Mouse (Mus musculus) intestine, postnatal 0 days (tissue): ENCODE data around the gene Ago3. TPM values are rescaled to one million over a fixed set of nuclear protein-coding genes. Genes with fewer than 3 reads are reported as not detected.

ENCODE experiments used
- ATAC-seq: fragments of 200-750 bp; cut with Nextera tagmentation; 2 replicates; pipeline ENCODE4 v1.8.0; 2017; ENCODE audit warnings: mild to moderate bottlenecking, moderate TSS enrichment, moderate library complexity
- H3K27ac ChIP-seq: fragments of 300-500 bp; sonication (generic); 2 replicates; pipeline ENCODE4 v1.5.1; 2014; ENCODE audit warnings: mild to moderate bottlenecking, low read depth, low read length, moderate library complexity
- H3K27me3 ChIP-seq: fragments of 300-500 bp; sonication (generic); replicated peaks from 2 replicates; pipeline ENCODE4 v1.6.1; 2014; ENCODE audit warnings: low read length, mixed read lengths; ENCODE audit not compliant: control insufficient read depth, insufficient read depth
- H3K36me3 ChIP-seq: fragments of 300-500 bp; sonication (generic); 2 replicates; pipeline ENCODE4 v1.6.1; 2014; ENCODE audit warnings: mild to moderate bottlenecking, moderate library complexity; ENCODE audit not compliant: control insufficient read depth, insufficient read depth
- H3K4me1 ChIP-seq: fragments of 300-500 bp; sonication (generic); replicated peaks from 2 replicates; pipeline ENCODE4 v1.6.1; 2014; ENCODE audit warnings: antibody characterized with exemption, low read length, mixed read lengths; ENCODE audit not compliant: control insufficient read depth, insufficient read depth
- H3K4me2 ChIP-seq: fragments of 300-500 bp; sonication (generic); replicated peaks from 2 replicates; pipeline ENCODE4 v1.6.1; 2014; ENCODE audit warnings: low read depth, mild to moderate bottlenecking, moderate library complexity
- H3K4me3 ChIP-seq: fragments of 300-500 bp; sonication (generic); 2 replicates; pipeline ENCODE4 v1.5.1; 2014; ENCODE audit warnings: low read depth, low read length
- H3K9ac ChIP-seq: fragments of 300-500 bp; sonication (generic); 2 replicates; pipeline ENCODE4 v1.6.1; 2014; ENCODE audit warnings: mild to moderate bottlenecking, low read depth, low read length
- H3K9me3 ChIP-seq: fragments of 300-500 bp; sonication (generic); 2 replicates; pipeline ENCODE4 v1.6.1; 2016; ENCODE audit warnings: mixed run types; ENCODE audit not compliant: control insufficient read depth
- CTCF ChIP-seq: sonication (generic); IDR thresholded peaks from 2 replicates; pipeline ENCODE4 v1.5.1; 2016; ENCODE audit warnings: low read depth, mild to moderate bottlenecking, control low read depth, antibody characterized with exemption, moderate library complexity
- WGBS: fragments of 180-500 bp; shearing (Covaris S2); extraction: QIAGEN DNeasy Blood & Tissue Kit; methylation state at CpG from one replicate; pipeline ENCODE4 v1.1.7; 2014; 5-methylcytosine and 5-hydroxymethylcytosine counted together
- polyA plus RNA-seq: library from polyadenylated mRNA; unstranded; fragments of >200 nt; fragmentation: Nextera tagmentation; extraction: Ambion mirVana; gene quantifications from 2 replicates; pipeline ENCODE4 v1.2.1, GENCODE M21; 2015

Gene Ago3
- polyA plus RNA-seq, 1 experiment from 2014 or later, result 9.3 TPM

GRCm38 (mm10) chr4:126450268-126450667, 20.9 kb upstream of the Ago3 start:
- Histone ChIP-seq H3K9ac (no peak overlapping the region), H3K4me3 (no peak overlapping the region), H3K36me3 (peaks cover 43% of the 10 kb centered on the region), H3K27ac (no peak overlapping the region), H3K27me3 (no peaks in the 10 kb centered on the region), H3K9me3 (no peaks in the 10 kb centered on the region), H3K4me2 (no peak overlapping the region), H3K4me1 (no peaks in the 10 kb centered on the region)
- TF ChIP-seq CTCF, result no peak
- ATAC-seq, result no peak
- WGBS, result 97% methylated on average over 1 of the region's 1 CpGs

- 83% methylated on average over 7 of the region's 7 CpGs for WGBS
- no peak overlapping the region for H3K4me2 ChIP-seq
- no peak overlapping the region for H3K9ac ChIP-seq
- no peak for TF ChIP-seq CTCF
- no peak overlapping the region for H3K27ac ChIP-seq
- H3K4me1 ChIP-seq, result no peaks in the 10 kb centered on the region
- H3K9me3 ChIP-seq, result no peaks in the 10 kb centered on the region
- no peaks in the 10 kb centered on the region for H3K27me3 ChIP-seq
- no peak for ATAC-seq
- peaks cover 41% of the 10 kb centered on the region for H3K36me3 ChIP-seq
- no peak overlapping the region for H3K4me3 ChIP-seq
These were observed 17.8 kb upstream of the Ago3 start for GRCm38 (mm10) chr4:126447126-126447525.

- Histone ChIP-seq H3K27ac (no peak overlapping the region), H3K27me3 (no peaks in the 10 kb centered on the region), H3K4me1 (no peaks in the 10 kb centered on the region), H3K36me3 (peaks cover 59% of the 10 kb centered on the region), H3K9me3 (no peaks in the 10 kb centered on the region), H3K4me3 (no peak overlapping the region), H3K9ac (no peak overlapping the region), H3K4me2 (no peak overlapping the region)
- no peak for TF ChIP-seq CTCF
- 85% methylated on average over 3 of the region's 3 CpGs for WGBS
- no peak for ATAC-seq
These were observed 15.2 kb upstream of the Ago3 start for GRCm38 (mm10) chr4:126444528-126444927.

- Histone ChIP-seq H3K4me3 (no peak overlapping the region), H3K36me3 (peaks cover 48% of the 10 kb centered on the region), H3K4me1 (no peaks in the 10 kb centered on the region), H3K27me3 (no peaks in the 10 kb centered on the region), H3K4me2 (no peak overlapping the region), H3K9me3 (no peaks in the 10 kb centered on the region), H3K27ac (no peak overlapping the region), H3K9ac (no peak overlapping the region)
- no peak for TF ChIP-seq CTCF
- 86% methylated on average over 5 of the region's 5 CpGs for WGBS
- ATAC-seq, result no peak
These were observed 8.9 kb upstream of the Ago3 start for GRCm38 (mm10) chr4:126438261-126438660.

- Histone ChIP-seq H3K27me3 (no peaks in the 10 kb centered on the region), H3K4me1 (no peaks in the 10 kb centered on the region), H3K27ac (no peak overlapping the region), H3K4me2 (no peak overlapping the region), H3K4me3 (no peak overlapping the region), H3K36me3 (peaks cover 31% of the 10 kb centered on the region), H3K9ac (no peak overlapping the region), H3K9me3 (no peaks in the 10 kb centered on the region)
- TF ChIP-seq CTCF, result no peak
- ATAC-seq, result no peak
- WGBS, result 45% methylated on average over 2 of the region's 2 CpGs
These were observed 6.9 kb upstream of the Ago3 start for GRCm38 (mm10) chr4:126436268-126436667.

- Histone ChIP-seq H3K36me3 (peaks cover 10% of the 10 kb centered on the region), H3K27me3 (no peaks in the 10 kb centered on the region), H3K4me1 (no peaks in the 10 kb centered on the region), H3K9me3 (no peaks in the 10 kb centered on the region), H3K27ac (no peak overlapping the region), H3K9ac (no peak overlapping the region), H3K4me3 (no peak overlapping the region), H3K4me2 (no peak overlapping the region)
- no peak for ATAC-seq
- TF ChIP-seq CTCF, result no peak
- WGBS, result 89% methylated on average over 2 of the region's 2 CpGs
These were observed 4.7 kb upstream of the Ago3 start for GRCm38 (mm10) chr4:126434094-126434493.

GRCm38 (mm10) chr4:126433175-126433574, 3.8 kb upstream of the Ago3 start:
- Histone ChIP-seq H3K27me3 (no peaks in the 10 kb centered on the region), H3K9me3 (no peaks in the 10 kb centered on the region), H3K36me3 (peaks cover under 1% of the 10 kb centered on the region; the same call in 1 of the 2 replicates), H3K4me3 (no peak overlapping the region), H3K27ac (no peak overlapping the region), H3K4me2 (no peak overlapping the region), H3K9ac (no peak overlapping the region), H3K4me1 (no peaks in the 10 kb centered on the region)
- WGBS, result 91% methylated on average over 4 of the region's 4 CpGs
- ATAC-seq, result no peak
- no peak for TF ChIP-seq CTCF
